Mouse (Mus musculus): Measurements from ENCODE around the gene Lamtor3.
"Not testable (repeated sequence)": the region's sequence is repeated elsewhere in the genome, so short reads cannot be mapped to it uniquely, and the experiment has no call there.

GRCm38 (mm10) chr3:137964014-137964413 is 45.7 kb downstream of the Lamtor3 start:
- TF ChIP-seq HCFC1 (IDR thresholded peaks at IDR 0.05; ENCODE audit: borderline replicate concordance, insufficient read depth, low read length); CHD2 (IDR thresholded peaks at IDR 0.05; ENCODE audit: low read depth, low read length); MAFK (IDR thresholded peaks at IDR 0.05; ENCODE audit: insufficient read depth, low read depth, low read length); ZNF384 (IDR thresholded peaks at IDR 0.05; ENCODE audit: low read depth, low read length): not testable (repeated sequence)

Measured in ES-E14 (cell line).